Mouse (Mus musculus): ENCODE measurements at regions not wholly inside any gene's neighbourhood (a gene's known extent, or its start where the extent isn't known, plus 50 kb on each side); places are given as distances from the start of the nearest gene placed in this dataset.

DNA sequence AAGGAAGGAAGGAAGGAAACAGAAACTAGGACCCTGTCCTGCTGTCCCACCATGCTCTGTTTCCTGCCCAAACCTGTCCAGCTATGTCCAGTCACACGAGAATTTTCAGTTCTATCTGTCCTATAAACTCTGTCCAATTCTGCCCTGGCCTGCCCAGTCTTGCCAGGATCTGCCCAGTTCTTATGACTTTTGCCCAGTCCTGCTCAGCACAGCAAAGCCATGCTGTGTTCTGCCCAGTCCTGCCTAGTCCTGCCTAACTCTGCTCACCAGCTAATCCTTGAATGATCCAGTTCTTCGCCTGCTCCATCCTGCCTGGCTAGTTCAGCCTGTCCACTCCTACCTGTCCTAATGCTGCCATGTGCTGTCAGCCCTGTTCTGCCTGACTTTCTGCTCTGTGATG, 57.3 kb upstream of the Alk start:
- no peak overlapping the region for H3K9ac ChIP-seq (replicated peaks; ENCODE audit: low read length)
- WGBS = 57% methylated on average over 2 of the region's 2 CpGs
- no peaks in the 10 kb centered on the region for H3K27me3 ChIP-seq (ENCODE audit: control insufficient read depth, insufficient read depth, low read length)
- ATAC-seq (replicated peaks; ENCODE audit: insufficient number of reproducible peaks, low FRiP score, low TSS enrichment, low read depth) (no peak), DNase-seq (ENCODE audit: low spot score) (no peak)
- H3K4me1 ChIP-seq (ENCODE audit: control insufficient read depth, insufficient read depth, low read length) = no peaks in the 10 kb centered on the region
- H3K9me3 ChIP-seq (replicated peaks; ENCODE audit: control insufficient read depth, low read length) = no peaks in the 10 kb centered on the region
- H3K27ac ChIP-seq (replicated peaks; ENCODE audit: low read depth, low read length) = no peak overlapping the region
- no peak overlapping the region for H3K4me2 ChIP-seq (ENCODE audit: low read depth, low read length)
- H3K36me3 ChIP-seq (replicated peaks; ENCODE audit: control insufficient read depth, insufficient read depth, low read depth, low read length) = no peaks in the 10 kb centered on the region
- no peak overlapping the region for H3K4me3 ChIP-seq (ENCODE audit: low read depth, low read length)

DNA sequence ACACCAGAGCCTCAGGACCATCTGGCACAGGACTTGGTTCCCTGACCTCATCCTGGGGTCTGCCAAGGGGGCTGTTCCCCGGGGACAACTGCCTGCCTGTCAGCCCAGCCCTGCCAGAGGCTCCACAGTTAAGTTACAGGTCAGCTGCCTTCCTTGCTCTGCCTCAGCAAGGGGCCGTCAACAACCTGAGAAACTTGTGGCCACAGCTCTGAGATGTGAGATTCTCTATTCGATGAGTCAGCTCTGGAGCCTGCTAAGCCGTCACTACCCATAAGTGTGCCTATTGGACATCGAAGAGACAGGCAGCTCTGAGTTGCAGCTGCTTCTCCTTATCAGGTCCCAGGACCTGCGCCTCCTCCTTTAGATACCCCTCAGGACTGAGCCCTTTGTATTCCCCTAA, 54.3 kb upstream of the Alk start:
- no peak overlapping the region for H3K4me2 ChIP-seq (ENCODE audit: low read depth, low read length)
- no peak for ATAC-seq (replicated peaks; ENCODE audit: insufficient number of reproducible peaks, low FRiP score, low TSS enrichment, low read depth)
- no peaks in the 10 kb centered on the region for H3K9me3 ChIP-seq (replicated peaks; ENCODE audit: control insufficient read depth, low read length)
- whole genome bisulfite sequencing = 52% methylated on average over 6 of the region's 6 CpGs
- no peak overlapping the region for H3K4me3 ChIP-seq (ENCODE audit: low read depth, low read length)
- no peak overlapping the region for H3K9ac ChIP-seq (replicated peaks; ENCODE audit: low read length)
- no peaks in the 10 kb centered on the region for H3K36me3 ChIP-seq (replicated peaks; ENCODE audit: control insufficient read depth, insufficient read depth, low read depth, low read length)
- no peak overlapping the region for H3K27ac ChIP-seq (replicated peaks; ENCODE audit: low read depth, low read length)
- no peaks in the 10 kb centered on the region for H3K27me3 ChIP-seq (ENCODE audit: control insufficient read depth, insufficient read depth, low read length)
- DNase-seq (ENCODE audit: low spot score) = no peak
- no peaks in the 10 kb centered on the region for H3K4me1 ChIP-seq (ENCODE audit: control insufficient read depth, insufficient read depth, low read length)

DNA sequence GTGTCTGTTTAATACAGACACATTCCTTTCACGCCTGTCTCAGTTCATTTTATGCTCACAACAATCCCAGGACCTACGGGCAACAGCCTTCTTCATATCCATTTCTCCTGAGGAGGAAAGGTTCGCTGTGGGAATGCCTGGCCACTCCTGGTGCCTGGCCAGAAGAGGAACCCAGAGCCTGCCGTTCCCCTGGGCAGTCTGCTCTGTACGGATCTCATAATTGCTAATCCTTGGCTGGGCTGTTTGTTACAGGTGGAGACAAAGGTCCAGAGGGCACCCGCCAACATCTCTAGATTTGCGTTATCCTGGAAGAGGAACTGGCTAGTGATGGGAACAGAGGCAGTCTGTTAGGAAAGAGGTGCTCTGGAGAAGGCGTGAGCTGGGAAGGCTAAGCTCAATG, 53.4 kb upstream of the Alk start:
- no peak for DNase-seq (ENCODE audit: low spot score)
- Histone ChIP-seq H3K27me3 (ENCODE audit: control insufficient read depth, insufficient read depth, low read length) (no peaks in the 10 kb centered on the region), H3K9me3 (replicated peaks; ENCODE audit: control insufficient read depth, low read length) (no peaks in the 10 kb centered on the region), H3K4me1 (ENCODE audit: control insufficient read depth, insufficient read depth, low read length) (no peaks in the 10 kb centered on the region), H3K9ac (replicated peaks; ENCODE audit: low read length) (no peak overlapping the region), H3K27ac (replicated peaks; ENCODE audit: low read depth, low read length) (no peak overlapping the region), H3K4me3 (ENCODE audit: low read depth, low read length) (no peak overlapping the region), H3K4me2 (ENCODE audit: low read depth, low read length) (no peak overlapping the region), H3K36me3 (replicated peaks; ENCODE audit: control insufficient read depth, insufficient read depth, low read depth, low read length) (no peaks in the 10 kb centered on the region)
- 56% methylated on average over 8 of the region's 8 CpGs for WGBS
- no peak for ATAC-seq (replicated peaks; ENCODE audit: insufficient number of reproducible peaks, low FRiP score, low TSS enrichment, low read depth)

All from embryonic facial prominence, embryonic 11.5 days (tissue).